Mouse (Mus musculus): ENCODE results near the gene Ppm1n.

- no peak for TF ChIP-seq POLR2A (IDR thresholded peaks at IDR 0.05; ENCODE audit: extremely low read depth, insufficient read depth, low read length)
- TF ChIP-seq CTCF (IDR thresholded peaks at IDR 0.05; ENCODE audit: low read depth, low read length): no peak
Observed at GRCm38 (mm10) chr7:19282385-19282784, 2.5 kb upstream of the Ppm1n start, which contains the start of gene Rtn2.
